Mouse (Mus musculus) left cerebral cortex, postnatal 36 days (tissue): ENCODE measurements around the gene Ubr2. TPM values are rescaled to one million over a fixed set of nuclear protein-coding genes. Genes with fewer than 3 reads are reported as not detected.

Experiments
- DNase-seq, 2 experiments: peaks; one replicate each; pipeline ENCODE4 v3.0.0; 2021 to 2022; ENCODE audit warnings: low spot score in 2 of 2, mixed read lengths in 1 of 2
- intact Hi-C: fragments of 180-260 bp; cut with DNase I; formaldehyde crosslinking; loops from one replicate; pipeline ENCODE4 v1.15.1; 2025
- total RNA-seq, 2 experiments: library from RNA; stranded (reverse); gene quantifications; 2 replicates each; pipeline ENCODE4 v1.2.3; 2021

Ubr2 gene
- total RNA-seq, 2 experiments from 2014 or later = 49.9 to 62.8 TPM

DNA sequence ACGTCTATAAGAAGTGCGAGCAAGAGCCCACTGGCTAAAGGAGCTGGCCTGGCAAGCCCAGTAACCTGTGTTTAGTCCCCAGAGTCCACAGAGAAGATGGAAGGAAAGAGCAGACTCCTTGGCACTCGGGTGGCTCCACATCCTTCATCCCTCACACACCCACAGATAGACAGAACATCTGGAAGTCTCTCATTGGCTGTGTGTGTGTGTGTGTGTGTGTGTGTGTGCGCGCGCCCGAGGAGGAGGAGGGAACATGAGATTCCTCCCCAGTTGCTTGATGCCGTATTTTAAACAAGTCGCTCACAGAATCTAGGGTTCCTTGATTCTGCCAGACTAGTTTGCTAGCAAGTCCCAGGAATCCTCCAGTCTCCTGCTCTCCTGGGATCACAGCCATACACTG, 3.6 kb downstream of the Ubr2 start:
- DNase-seq = no peak
- intact Hi-C loops = no loop called here

DNA sequence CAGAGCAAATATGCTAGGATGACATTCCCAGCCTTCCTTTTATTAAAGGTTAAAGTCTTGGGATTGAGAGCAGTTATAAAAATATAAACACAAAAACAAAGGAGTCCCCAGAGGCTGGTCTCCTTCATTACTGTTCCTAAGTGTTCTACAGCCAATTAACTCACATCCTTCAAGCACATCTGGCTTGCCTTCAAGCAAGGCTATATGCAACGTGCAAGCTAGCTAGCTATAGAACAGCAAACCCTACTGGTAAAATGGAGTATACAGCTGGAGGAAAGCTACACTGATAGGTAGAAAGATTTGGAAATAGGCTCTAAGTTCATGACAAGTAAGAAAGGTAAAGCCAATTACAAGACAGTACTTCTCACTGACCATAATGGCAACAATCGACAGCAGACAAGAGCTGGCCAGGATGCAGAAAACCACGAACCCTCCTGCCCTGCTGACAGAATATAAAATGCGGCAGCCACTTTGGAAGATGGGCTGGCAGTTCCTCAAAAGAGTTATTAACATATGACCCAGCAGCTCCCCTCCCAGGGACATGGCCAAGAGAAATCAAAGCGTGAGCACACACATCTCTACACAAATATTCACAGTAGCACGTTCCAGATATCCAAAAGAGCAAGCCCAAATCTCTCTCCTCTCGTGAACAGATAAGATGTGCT, 4.5 kb downstream of the Ubr2 start:
- no peak for DNase-seq
- intact Hi-C loops = no loop called here

DNA sequence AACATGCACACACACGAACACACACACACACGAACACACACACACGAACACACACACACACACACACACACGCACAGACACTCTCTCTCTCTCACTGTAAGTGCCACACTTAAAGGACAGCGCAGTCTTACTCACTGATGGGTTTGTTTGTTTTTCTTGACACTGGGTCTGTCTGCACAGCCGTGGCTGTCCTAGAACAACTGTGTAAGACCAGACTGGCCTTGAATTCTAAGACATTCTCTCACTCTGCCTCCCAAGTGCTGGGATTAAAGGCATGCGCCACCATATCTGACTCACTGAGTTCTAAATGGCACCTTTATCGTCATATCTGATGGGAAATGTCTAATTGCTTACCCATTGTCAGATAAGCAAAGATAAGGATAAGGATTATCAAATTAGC, 7.1 kb downstream of the Ubr2 start:
- intact Hi-C loops = no loop called here

DNA sequence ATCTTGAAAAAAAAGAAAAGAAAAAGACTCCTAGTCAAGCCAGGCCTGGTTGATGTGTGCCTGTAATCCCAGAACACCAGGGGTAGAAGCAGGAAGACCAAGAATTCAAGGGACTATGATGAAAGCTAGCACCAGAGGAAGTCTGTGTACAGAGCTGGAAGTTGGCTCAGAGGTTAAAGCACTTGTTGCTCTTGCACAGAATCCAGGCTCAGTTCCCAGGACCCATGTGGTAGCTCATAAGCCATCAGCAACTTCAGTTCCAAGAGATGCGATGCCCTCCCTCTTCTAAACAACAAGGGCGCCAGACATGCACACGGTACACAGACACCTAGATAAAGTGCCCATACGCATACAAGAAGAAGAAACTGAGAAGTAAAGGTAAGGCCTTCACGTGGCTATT, 8.0 kb downstream of the Ubr2 start:
- no peak for DNase-seq
- intact Hi-C loops = no loop called here

More for the DNA sequence above, 7.1 kb downstream of the Ubr2 start:
- no peak for DNase-seq

DNA sequence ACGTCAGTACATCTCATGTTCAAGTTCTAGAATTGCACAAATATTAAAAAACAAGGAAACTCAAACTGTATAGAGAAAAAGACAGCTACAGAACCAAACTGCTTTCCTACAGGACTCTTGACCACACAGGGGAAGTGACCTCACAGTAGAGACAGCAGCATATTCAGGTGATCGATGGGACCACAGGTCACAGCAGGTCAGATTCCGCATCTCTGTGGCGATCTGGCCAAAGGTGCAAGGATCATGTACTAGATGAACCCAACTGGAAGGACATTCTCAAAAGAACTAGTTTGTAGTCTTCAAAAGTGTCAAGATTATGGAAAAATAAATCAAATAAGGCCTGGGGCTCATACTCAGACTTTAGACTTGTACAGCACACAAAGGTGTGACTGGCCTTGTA, 11.5 kb downstream of the Ubr2 start:
- intact Hi-C loops = no loop called here
- no peak for DNase-seq

DNA sequence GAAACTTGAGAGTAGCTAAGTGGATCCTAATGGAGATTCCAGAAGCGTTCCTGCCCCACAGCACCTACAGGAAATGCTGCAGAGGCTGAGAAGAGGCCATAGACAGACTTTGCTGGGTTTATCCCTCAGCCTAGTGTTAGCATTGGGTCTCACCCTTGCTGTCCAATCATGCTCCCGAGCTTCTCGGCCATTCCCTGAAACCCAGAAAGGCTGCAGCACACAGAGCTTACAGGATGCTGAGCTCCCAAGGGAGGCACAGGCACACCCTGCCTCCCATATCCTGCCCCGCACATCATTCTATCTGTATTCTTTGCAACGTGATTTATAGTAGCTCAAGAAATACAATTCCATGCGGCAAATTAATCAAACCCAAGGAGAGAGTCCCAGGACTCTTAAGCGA, 13.9 kb downstream of the Ubr2 start:
- DNase-seq = no peak
- intact Hi-C loops = no loop called here

DNA sequence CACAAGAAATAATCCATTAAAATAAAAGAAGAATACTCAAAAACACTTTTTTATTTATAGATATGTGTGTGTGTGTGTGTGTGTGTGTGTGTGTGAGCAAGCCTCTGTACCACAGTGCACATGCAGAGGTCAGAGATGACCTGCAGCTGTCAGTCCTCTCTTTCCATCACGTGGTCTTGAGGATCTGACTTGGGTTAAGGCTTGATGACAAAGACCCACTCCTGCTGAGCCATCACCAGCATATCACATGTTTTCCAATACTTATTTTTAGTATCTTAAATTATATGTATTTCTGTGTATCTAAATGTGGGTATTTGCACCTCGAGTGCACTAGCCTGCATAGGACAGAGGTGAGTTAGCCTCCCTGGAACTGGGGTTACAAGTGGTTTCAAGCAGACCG, 14.7 kb downstream of the Ubr2 start:
- intact Hi-C loops = no loop called here
- no peak for DNase-seq

DNA sequence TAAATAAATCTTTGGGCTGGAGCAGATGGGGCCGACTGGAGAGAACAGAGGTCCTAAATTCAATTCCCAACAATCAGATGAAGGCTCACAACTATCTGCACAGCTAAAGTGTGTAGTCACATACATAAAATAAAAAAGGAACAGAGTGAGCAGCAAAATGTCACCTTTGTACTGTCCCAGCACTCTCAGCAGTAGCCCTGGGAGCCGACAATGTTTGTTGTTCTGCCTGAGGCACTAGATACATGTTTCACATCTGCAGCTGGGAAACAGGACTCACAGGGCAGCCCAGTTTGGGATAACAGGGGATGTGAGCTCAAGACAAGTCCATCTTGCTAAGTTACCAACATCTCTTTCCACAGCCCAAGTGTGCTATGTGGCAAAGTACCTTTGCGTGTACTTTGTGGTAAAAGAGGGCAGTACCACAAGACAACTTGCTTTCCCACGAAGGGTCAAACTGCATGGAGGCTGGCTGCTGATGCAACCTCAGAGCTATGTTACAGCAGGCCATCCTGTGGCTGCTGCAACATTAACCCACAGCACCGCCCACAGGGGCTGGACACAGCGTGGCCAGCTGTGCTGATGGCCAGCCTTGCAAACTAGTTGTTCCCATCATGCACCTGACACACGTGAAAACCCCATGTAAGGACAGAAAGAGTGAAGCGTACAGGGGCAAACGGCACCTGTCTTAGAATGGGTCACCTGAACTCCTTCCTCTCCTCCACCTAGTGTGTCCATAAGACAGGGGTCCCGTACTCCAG, 15.5 kb downstream of the Ubr2 start:
- no peak for DNase-seq

DNA sequence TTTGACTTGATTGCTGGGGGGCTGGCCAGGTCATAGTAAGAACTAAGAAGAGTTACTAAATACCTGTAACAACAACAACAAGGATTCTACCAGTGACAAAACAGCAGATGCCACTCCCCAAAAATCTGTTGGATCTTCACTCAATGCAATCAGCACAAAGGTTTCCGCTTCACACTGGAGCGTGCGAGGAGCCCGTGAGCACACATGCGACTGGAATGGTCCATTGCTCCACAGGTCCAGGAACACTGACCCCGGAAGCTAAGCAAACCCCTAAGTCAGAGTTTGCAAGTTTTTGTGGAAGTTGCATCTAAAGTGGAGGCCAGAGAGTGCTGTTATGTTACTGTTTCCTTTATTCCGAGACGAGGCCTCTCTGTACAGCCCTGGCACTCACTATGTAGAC, 16.7 kb downstream of the Ubr2 start:
- intact Hi-C loops = no loop called here
- DNase-seq = no peak

More for the DNA sequence above, 15.5 kb downstream of the Ubr2 start:
- intact Hi-C loops = no loop called here

DNA sequence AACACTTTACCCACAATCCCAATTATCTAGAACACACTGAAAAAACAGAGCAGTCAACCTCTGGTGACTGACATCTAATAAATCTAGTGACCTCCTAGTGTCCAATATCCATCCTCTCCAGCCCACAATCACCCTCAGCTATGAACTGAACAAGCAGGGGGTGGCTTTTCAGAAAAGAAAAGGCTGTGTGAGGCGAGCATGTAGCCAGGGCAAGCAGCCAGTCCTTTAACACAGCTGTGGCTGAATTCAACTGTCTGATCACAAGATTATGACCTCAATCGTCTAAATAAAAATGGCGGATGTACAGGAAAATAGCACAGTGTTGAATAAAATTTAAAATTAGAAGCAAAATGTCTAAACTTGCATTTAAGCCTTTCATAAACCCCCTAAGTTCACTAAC, 22.7 kb downstream of the Ubr2 start:
- DNase-seq = no peak
- intact Hi-C loops = no loop called here

DNA sequence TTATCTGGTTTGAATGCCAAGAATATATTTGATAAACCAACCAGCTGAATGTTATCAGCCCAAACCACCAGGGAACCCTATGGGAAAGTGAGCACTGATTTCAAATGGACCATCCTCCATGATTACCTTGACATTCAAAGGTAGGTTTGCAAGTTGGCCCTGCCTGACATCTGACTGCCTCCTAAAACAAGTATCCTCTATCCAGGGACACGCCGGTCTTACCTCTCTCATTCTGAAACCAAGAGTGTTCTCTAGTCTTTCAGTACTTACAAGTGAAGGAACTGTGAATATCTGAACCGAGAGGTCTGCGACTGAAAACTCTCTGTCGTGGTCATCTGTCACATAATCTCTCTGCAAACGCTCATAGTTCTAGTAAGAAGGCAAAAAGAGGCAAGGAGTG, 30.3 kb downstream of the Ubr2 start:
- no peak for DNase-seq
- intact Hi-C loops = no loop called here

DNA sequence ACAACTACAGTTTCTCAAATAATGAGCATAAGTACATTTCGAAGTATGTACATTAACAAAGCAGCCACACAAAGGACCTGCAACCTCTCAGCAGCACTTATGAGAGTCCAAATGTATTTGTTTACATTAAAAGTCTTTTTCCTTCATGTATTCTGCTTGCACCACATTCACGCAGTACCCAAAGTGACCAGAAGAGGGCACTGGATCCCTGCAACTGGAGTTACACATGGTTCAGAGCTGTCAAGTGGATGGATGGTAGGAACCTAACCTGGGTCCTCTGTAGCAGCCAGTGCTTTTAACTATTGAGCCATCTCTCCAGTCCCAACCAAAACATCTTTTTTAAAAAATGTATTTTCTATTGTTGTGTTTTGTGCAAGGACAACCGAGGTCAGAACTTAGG, 35.2 kb downstream of the Ubr2 start:
- intact Hi-C loops = loop anchor here (5.0 kb wide), 1 partner anchor 62 kb away; no protein-coding TSS in a partner anchor
- DNase-seq = no peak

DNA sequence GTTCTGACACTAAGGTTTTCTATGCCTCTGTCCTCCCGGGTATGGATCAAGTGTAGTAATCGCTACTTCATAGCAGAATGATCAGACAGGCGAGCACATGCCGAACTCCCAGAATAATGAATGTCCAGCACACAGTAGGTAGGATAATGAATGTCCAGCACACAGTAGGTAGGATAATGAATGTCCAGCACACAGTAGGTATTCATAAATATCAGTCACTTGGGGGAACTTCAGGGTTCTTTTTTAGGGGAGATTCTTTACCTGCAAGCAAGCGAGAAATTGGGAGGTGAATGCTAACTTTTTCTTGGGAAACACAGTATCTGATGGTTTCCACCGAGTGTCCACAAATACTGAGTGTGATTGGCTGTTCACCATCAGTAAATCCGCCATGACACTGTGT, 37.8 kb downstream of the Ubr2 start:
- intact Hi-C loops = no loop called here
- DNase-seq = no peak

DNA sequence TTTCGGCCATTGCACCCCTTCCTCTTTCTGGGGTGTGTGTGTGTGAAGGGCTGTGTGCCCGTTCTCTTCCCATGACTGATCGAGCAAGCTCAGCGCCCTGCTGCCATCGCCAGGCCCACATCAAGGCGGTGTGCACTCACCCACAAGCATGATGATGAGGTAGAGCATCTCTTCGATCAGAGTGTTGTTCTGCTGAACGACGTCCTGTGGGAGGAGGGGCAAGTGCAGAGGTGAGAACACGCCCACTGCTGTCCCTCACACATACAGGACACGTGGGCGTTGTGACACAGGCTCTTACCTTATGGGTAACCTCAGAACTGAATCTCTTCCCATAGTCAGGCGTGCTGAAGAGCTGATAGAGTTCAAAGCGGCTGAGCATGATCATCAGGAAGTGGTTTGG, 43.5 kb downstream of the Ubr2 start:
- intact Hi-C loops = no loop called here

DNA sequence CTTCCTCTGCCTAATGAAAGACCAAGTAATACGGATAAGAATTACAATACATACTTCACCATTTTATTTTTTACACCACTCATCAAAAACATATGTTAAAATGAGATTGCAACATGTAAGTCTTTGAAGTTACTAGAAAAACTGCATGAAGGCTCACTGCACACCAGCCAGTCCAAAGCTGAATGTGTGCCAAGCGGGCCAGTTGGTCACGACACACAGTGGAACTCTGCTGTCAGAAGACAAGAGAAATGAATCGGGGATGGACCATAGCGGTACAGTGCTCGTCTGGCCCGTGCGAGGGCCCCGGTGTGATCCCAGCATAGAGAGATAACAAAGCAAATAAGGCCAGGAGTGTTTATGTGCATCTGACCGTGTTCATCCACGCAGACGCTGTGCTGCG, 47.2 kb downstream of the Ubr2 start:
- DNase-seq = no peak
- intact Hi-C loops = no loop called here

More for the DNA sequence above, 43.5 kb downstream of the Ubr2 start:
- no peak for DNase-seq

DNA sequence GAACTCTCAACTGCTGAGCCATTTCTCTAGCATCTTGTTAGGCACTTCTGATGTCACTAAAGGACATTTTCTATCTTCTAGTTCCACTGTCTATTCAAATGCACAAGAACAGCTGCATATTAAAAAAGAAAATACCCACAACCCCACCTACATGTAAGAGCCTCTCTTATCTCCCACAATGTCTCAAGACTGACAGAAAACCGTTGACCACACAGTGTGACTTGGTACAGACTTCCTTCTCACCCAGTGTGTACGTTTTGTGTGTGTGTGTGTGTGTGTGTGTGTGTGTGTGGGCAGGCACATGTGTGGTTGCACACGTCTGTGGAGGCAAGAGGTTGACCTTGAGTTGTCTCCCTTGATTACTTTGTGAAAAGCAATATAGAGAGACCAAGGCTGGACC, 48.2 kb downstream of the Ubr2 start:
- no peak for DNase-seq
- intact Hi-C loops = no loop called here

DNA sequence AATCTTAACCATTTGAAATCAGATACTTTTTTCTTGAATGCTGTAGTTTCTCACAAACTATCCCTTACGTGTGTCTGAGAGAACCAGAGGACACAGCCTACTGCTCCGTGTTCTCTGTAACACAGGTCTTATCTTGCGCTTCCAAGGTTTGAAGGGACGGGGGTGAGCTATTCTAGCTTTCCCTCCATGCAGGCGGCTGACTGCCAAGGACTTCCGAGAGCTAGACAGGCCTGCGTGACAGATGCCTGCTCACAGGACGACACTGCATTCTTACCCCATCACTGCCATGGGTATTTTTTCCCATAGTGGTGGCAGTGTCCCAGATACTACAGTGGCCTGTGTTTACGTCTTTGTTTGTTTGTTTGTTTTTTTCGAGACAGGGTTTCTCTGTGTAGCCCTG, 50.1 kb downstream of the Ubr2 start:
- intact Hi-C loops = no loop called here
- no peak for DNase-seq

DNA sequence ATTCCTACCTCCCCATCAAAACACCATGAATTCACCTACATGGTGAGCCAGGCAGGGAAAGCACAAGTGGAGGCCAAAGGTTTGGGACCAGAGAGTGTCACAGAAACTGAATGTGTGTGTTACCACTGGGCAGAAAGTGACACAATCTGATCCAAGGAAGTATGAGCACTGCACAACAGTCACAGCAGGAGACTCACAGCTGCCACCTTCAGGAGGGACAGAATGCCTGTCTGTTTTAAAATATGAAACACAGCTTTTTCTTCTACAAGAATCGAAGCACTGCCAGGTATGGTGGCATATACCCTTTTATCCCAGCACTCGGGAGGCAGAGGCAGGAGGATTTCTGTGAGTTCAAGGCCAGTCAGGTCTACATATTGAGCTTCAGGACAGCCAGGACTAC, 52.3 kb downstream of the Ubr2 start:
- no peak for DNase-seq
- intact Hi-C loops = no loop called here

DNA sequence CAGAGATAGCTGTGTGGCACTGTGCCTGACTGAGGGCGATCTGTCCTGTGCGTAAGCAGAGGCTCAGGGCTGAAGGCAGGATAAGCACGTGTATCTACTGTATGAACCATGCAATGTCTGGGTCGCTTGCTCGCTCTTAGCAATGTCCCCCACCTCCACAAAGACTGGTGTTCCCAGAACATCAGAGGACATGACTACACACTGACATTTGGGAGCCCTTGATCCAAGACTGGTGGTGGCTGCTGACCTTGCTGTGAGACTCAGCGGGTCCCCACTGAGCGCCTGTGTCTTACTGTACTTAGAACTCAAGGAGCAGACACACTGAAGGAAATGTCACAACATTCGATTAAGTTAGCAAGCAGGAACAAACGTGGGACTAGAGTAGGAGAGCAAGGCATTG, 64.1 kb downstream of the Ubr2 start:
- no peak for DNase-seq
- intact Hi-C loops = no loop called here

DNA sequence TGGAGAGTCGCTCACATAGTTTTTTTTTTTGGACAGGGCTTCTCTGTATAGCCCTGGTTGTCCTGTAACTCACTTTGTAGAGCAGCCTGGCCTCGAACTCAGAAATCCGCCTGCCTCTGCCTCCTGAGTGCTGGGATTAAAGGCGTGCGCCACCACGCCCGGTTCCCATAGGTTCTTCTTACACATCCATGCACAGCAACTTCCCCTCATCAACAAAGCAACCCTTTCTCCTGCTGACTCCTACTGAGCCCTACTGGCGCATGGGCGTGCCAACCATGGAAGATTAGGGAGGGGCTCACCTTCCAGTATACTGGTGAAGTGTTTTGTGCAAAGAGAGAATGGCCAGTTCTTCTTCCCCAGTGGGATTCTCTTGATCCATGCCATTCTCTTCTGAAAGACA, 67.9 kb downstream of the Ubr2 start:
- no peak for DNase-seq
- intact Hi-C loops = no loop called here

DNA sequence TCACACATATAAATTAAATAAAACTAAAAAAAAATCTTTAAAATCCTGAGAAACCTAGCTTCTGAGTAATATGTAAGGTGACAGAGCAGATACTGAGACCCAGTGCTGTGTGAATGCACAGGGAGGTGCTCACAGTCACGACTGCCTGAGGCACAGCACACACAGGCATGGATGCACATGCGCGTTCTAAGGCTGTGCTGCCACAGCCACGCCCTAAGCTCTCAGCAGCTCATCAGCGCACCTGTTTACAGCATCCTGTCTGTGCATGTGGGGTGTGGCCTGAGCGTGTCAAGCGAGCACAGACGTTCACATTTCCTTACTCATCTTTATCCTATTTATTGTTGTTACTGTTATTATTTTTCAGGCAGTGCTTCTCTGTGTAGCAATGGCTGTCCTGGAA, 69.9 kb downstream of the Ubr2 start:
- DNase-seq = no peak
- intact Hi-C loops = no loop called here
